Mouse (Mus musculus) neural tube, embryonic 15.5 days (tissue): Measurements from ENCODE around the gene Cacna2d3. TPM values are rescaled to one million over a fixed set of nuclear protein-coding genes. Genes with fewer than 3 reads are reported as not detected.

Source experiments
- ATAC-seq: fragments of 200-750 bp; cut with Nextera tagmentation; 2 replicates; pipeline ENCODE4 v1.8.0; 2017; ENCODE audit warnings: mild to moderate bottlenecking, moderate TSS enrichment, moderate library complexity; ENCODE audit not compliant: low FRiP score
- H3K27ac ChIP-seq: fragments of 300-500 bp; sonication (generic); replicated peaks from 2 replicates; pipeline ENCODE4 v1.5.1; 2015; ENCODE audit warnings: mild to moderate bottlenecking, inconsistent platforms
- H3K27me3 ChIP-seq: fragments of 300-500 bp; sonication (generic); replicated peaks from 2 replicates; pipeline ENCODE4 v1.6.1; 2015; ENCODE audit warnings: inconsistent platforms
- H3K36me3 ChIP-seq: fragments of 300-500 bp; sonication (generic); 2 replicates; pipeline ENCODE4 v1.6.1; 2015; ENCODE audit warnings: inconsistent platforms
- H3K4me1 ChIP-seq: fragments of 300-500 bp; sonication (generic); 2 replicates; pipeline ENCODE4 v1.6.1; 2015; ENCODE audit warnings: inconsistent platforms
- H3K4me2 ChIP-seq: fragments of 300-500 bp; sonication (generic); 2 replicates; pipeline ENCODE4 v1.6.1; 2015; ENCODE audit warnings: inconsistent platforms, mild to moderate bottlenecking, moderate library complexity
- H3K4me3 ChIP-seq: fragments of 300-500 bp; sonication (generic); replicated peaks from 2 replicates; pipeline ENCODE4 v1.5.1; 2015; ENCODE audit warnings: mild to moderate bottlenecking, inconsistent platforms
- H3K9ac ChIP-seq: fragments of 300-500 bp; sonication (generic); replicated peaks from 2 replicates; pipeline ENCODE4 v1.6.1; 2015; ENCODE audit warnings: mild to moderate bottlenecking, inconsistent platforms
- H3K9me3 ChIP-seq: fragments of 300-500 bp; sonication (generic); replicated peaks from 2 replicates; pipeline ENCODE4 v1.6.1; 2016; ENCODE audit warnings: inconsistent platforms
- WGBS: fragments of 180-500 bp; shearing (Covaris S2); methylation state at CpG from one replicate; pipeline ENCODE4 v1.1.7; 2015; ENCODE audit warnings: mixed read lengths; 5-methylcytosine and 5-hydroxymethylcytosine counted together
- polyA plus RNA-seq: library from polyadenylated mRNA; unstranded; fragments of >200 nt; fragmentation: Nextera tagmentation; extraction: Ambion mirVana; gene quantifications from 2 replicates; pipeline ENCODE4 v1.2.1, GENCODE M21; 2015

The Cacna2d3 gene
- polyA plus RNA-seq, 1 experiment from 2014 or later = 57.1 TPM

- WGBS = 59% methylated on average over 6 of the region's 6 CpGs
- no peak for ATAC-seq
- no peaks in the 10 kb centered on the region for H3K4me1 ChIP-seq
Observed at GRCm38 (mm10) chr14:29478403-29478983, 243.2 kb downstream of the Cacna2d3 start.

GRCm38 (mm10) chr14:29464277-29464676 lies 257.4 kb downstream of the Cacna2d3 start:
- Histone ChIP-seq H3K9me3 (no peaks in the 10 kb centered on the region), H3K4me3 (no peak overlapping the region), H3K9ac (no peak overlapping the region), H3K27me3 (no peaks in the 10 kb centered on the region), H3K4me2 (no peak overlapping the region), H3K27ac (no peak overlapping the region), H3K4me1 (no peaks in the 10 kb centered on the region), H3K36me3 (no peaks in the 10 kb centered on the region)
- no peak for ATAC-seq
- WGBS = 88% methylated on average over 2 of the region's 2 CpGs

More at GRCm38 (mm10) chr14:29478403-29478983, 243.2 kb downstream of the Cacna2d3 start:
- H3K4me3 ChIP-seq = no peak overlapping the region
- H3K4me2 ChIP-seq = no peak overlapping the region
- H3K36me3 ChIP-seq = no peaks in the 10 kb centered on the region
- no peaks in the 10 kb centered on the region for H3K9me3 ChIP-seq
- H3K27me3 ChIP-seq = no peaks in the 10 kb centered on the region
- H3K27ac ChIP-seq = no peak overlapping the region
- H3K9ac ChIP-seq = no peak overlapping the region

- H3K4me2 ChIP-seq = no peak overlapping the region
- H3K27me3 ChIP-seq = no peaks in the 10 kb centered on the region; the same call in 1 of the 2 replicates
- H3K9me3 ChIP-seq = no peaks in the 10 kb centered on the region
- H3K36me3 ChIP-seq = no peaks in the 10 kb centered on the region
- WGBS = 24% methylated on average over 3 of the region's 3 CpGs
- H3K4me3 ChIP-seq = no peak overlapping the region
- H3K9ac ChIP-seq = no peak overlapping the region
- 0 out of 2 replicates have a peak, but pooled peaks cover 4% of the 10 kb centered on the region for H3K4me1 ChIP-seq
- H3K27ac ChIP-seq = no peak overlapping the region
- ATAC-seq = no peak
Observed at GRCm38 (mm10) chr14:29449203-29449602, 272.5 kb downstream of the Cacna2d3 start.

- Histone ChIP-seq H3K27me3 (no peaks in the 10 kb centered on the region; the same call in 1 of the 2 replicates), H3K4me1 (peaks cover 12% of the 10 kb centered on the region), H3K4me3 (no peak overlapping the region), H3K4me2 (peak overlapping the region; percentile 17; the same call in 1 of the 2 replicates), H3K9ac (no peak overlapping the region), H3K36me3 (no peaks in the 10 kb centered on the region), H3K27ac (no peak overlapping the region), H3K9me3 (no peaks in the 10 kb centered on the region)
- 17% methylated on average over 15 of the region's 15 CpGs for WGBS
- no peak for ATAC-seq
Observed at GRCm38 (mm10) chr14:29443091-29444026, 278.3 kb downstream of the Cacna2d3 start.

- peak overlapping the region; percentile 17; the same call in 1 of the 2 replicates for H3K4me2 ChIP-seq
- 17% methylated on average over 4 of the region's 4 CpGs for WGBS
- no peak overlapping the region for H3K4me3 ChIP-seq
- H3K9me3 ChIP-seq = no peaks in the 10 kb centered on the region
- peaks cover 12% of the 10 kb centered on the region for H3K4me1 ChIP-seq
- peak overlapping the region; percentile 54; the same call in 1 of the 2 replicates for H3K27ac ChIP-seq
- ATAC-seq = no peak
- no peaks in the 10 kb centered on the region for H3K36me3 ChIP-seq
- no peaks in the 10 kb centered on the region; the same call in 1 of the 2 replicates for H3K27me3 ChIP-seq
- no peak overlapping the region for H3K9ac ChIP-seq
Observed at GRCm38 (mm10) chr14:29442476-29442875, 279.2 kb downstream of the Cacna2d3 start.

- ATAC-seq = no peak
- no peaks in the 10 kb centered on the region for H3K27me3 ChIP-seq
- no peak overlapping the region for H3K4me2 ChIP-seq
- no peak overlapping the region for H3K27ac ChIP-seq
- H3K36me3 ChIP-seq = no peaks in the 10 kb centered on the region
- no peak overlapping the region for H3K4me3 ChIP-seq
- H3K9ac ChIP-seq = no peak overlapping the region
- peaks cover 10% of the 10 kb centered on the region for H3K4me1 ChIP-seq
- H3K9me3 ChIP-seq = no peaks in the 10 kb centered on the region
- WGBS = 66% methylated on average over 7 of the region's 7 CpGs
Observed at GRCm38 (mm10) chr14:29438666-29439065, 283.0 kb downstream of the Cacna2d3 start.

GRCm38 (mm10) chr14:29438251-29438650 lies 283.4 kb downstream of the Cacna2d3 start:
- H3K36me3 ChIP-seq = no peaks in the 10 kb centered on the region
- no peak overlapping the region for H3K4me2 ChIP-seq
- H3K9ac ChIP-seq = no peak overlapping the region
- no peaks in the 10 kb centered on the region for H3K27me3 ChIP-seq
- H3K4me1 ChIP-seq = peaks cover 5% of the 10 kb centered on the region
- no peak overlapping the region for H3K4me3 ChIP-seq
- ATAC-seq = no peak
- H3K27ac ChIP-seq = no peak overlapping the region
- WGBS = 74% methylated on average over 3 of the region's 3 CpGs
- H3K9me3 ChIP-seq = no peaks in the 10 kb centered on the region

GRCm38 (mm10) chr14:29435203-29435602 lies 286.5 kb downstream of the Cacna2d3 start:
- no peak for ATAC-seq
- no peaks in the 10 kb centered on the region for H3K9me3 ChIP-seq
- no peak overlapping the region for H3K4me2 ChIP-seq
- H3K36me3 ChIP-seq = no peaks in the 10 kb centered on the region
- H3K27me3 ChIP-seq = no peaks in the 10 kb centered on the region
- H3K27ac ChIP-seq = no peak overlapping the region
- H3K4me3 ChIP-seq = no peak overlapping the region
- no peaks in the 10 kb centered on the region for H3K4me1 ChIP-seq
- H3K9ac ChIP-seq = no peak overlapping the region

- no peaks in the 10 kb centered on the region for H3K4me1 ChIP-seq
- ATAC-seq = no peak
- H3K4me2 ChIP-seq = no peak overlapping the region
- no peak overlapping the region for H3K9ac ChIP-seq
- 71% methylated on average over 3 of the region's 3 CpGs for WGBS
- H3K9me3 ChIP-seq = no peaks in the 10 kb centered on the region
- H3K27ac ChIP-seq = no peak overlapping the region
- H3K4me3 ChIP-seq = no peak overlapping the region
- H3K27me3 ChIP-seq = no peaks in the 10 kb centered on the region
- H3K36me3 ChIP-seq = no peaks in the 10 kb centered on the region
Observed at GRCm38 (mm10) chr14:29433716-29434115, 287.9 kb downstream of the Cacna2d3 start.

GRCm38 (mm10) chr14:29433076-29433714 lies 288.5 kb downstream of the Cacna2d3 start:
- 72% methylated on average over 5 of the region's 5 CpGs for WGBS
- H3K4me3 ChIP-seq = no peak overlapping the region
- no peaks in the 10 kb centered on the region for H3K27me3 ChIP-seq
- ATAC-seq = no peak
- H3K9me3 ChIP-seq = no peaks in the 10 kb centered on the region
- no peak overlapping the region for H3K9ac ChIP-seq
- H3K27ac ChIP-seq = no peak overlapping the region
- H3K4me1 ChIP-seq = no peaks in the 10 kb centered on the region
- H3K36me3 ChIP-seq = no peaks in the 10 kb centered on the region
- no peak overlapping the region for H3K4me2 ChIP-seq

GRCm38 (mm10) chr14:29429788-29430187 lies 291.9 kb downstream of the Cacna2d3 start:
- H3K9ac ChIP-seq = no peak overlapping the region
- H3K27ac ChIP-seq = no peak overlapping the region
- no peaks in the 10 kb centered on the region for H3K27me3 ChIP-seq
- no peaks in the 10 kb centered on the region for H3K36me3 ChIP-seq
- no peak for ATAC-seq
- H3K4me1 ChIP-seq = no peaks in the 10 kb centered on the region
- H3K4me2 ChIP-seq = no peak overlapping the region
- WGBS = 61% methylated on average over 2 of the region's 2 CpGs
- no peaks in the 10 kb centered on the region for H3K9me3 ChIP-seq
- H3K4me3 ChIP-seq = no peak overlapping the region
